Mouse (Mus musculus) bone marrow, adult 2 months (tissue): ENCODE measurements around the gene Syt9. TPM values are rescaled to one million over a fixed set of nuclear protein-coding genes. Genes with fewer than 3 reads are reported as not detected.

ENCODE experiments used
- H3K27ac ChIP-seq: fragments of 200-500 bp; 2 replicates; pipeline ENCODE4 v1.5.1; 2012; ENCODE audit warnings: low read depth, mild to moderate bottlenecking, control low read depth, inconsistent platforms, low read length; ENCODE audit not compliant: control insufficient read depth, poor library complexity, insufficient read depth
- H3K4me1 ChIP-seq: fragments of 200-500 bp; 2 replicates; pipeline ENCODE4 v1.6.1; 2011; ENCODE audit warnings: low read length; ENCODE audit not compliant: control insufficient read depth, insufficient read depth
- H3K4me3 ChIP-seq: fragments of 200-500 bp; replicated peaks from 2 replicates; pipeline ENCODE3; 2011; ENCODE audit warnings: mild to moderate bottlenecking, low read depth, low read length, control low read depth; ENCODE audit not compliant: control insufficient read depth
- CTCF ChIP-seq: fragments of 200-500 bp; IDR thresholded peaks from 2 replicates; pipeline ENCODE4 v1.5.1; 2011; ENCODE audit warnings: low read length, control low read depth; ENCODE audit not compliant: control insufficient read depth, insufficient read depth
- POLR2A ChIP-seq: fragments of 200-500 bp; IDR thresholded peaks from 2 replicates; pipeline ENCODE4 v1.6.1; 2011; ENCODE audit warnings: low read depth, mild to moderate bottlenecking, control low read depth, low read length, borderline replicate concordance; ENCODE audit not compliant: control insufficient read depth
- WGBS: fragments of 180-500 bp; shearing (Covaris S2); methylation state at CpG from one replicate; pipeline ENCODE4 v1.1.7; 2018; 5-methylcytosine and 5-hydroxymethylcytosine counted together
- polyA plus RNA-seq: library from polyadenylated mRNA; stranded (reverse); fragments of >200 nt; gene quantifications from 2 replicates; pipeline ENCODE4 v1.2.4, GENCODE M21; 2011; ENCODE audit warnings: low replicate concordance; ENCODE audit not compliant: missing spikeins, insufficient read depth, insufficient read length

Gene Syt9
- polyA plus RNA-seq, 1 experiment, result 2.5 TPM

DNA sequence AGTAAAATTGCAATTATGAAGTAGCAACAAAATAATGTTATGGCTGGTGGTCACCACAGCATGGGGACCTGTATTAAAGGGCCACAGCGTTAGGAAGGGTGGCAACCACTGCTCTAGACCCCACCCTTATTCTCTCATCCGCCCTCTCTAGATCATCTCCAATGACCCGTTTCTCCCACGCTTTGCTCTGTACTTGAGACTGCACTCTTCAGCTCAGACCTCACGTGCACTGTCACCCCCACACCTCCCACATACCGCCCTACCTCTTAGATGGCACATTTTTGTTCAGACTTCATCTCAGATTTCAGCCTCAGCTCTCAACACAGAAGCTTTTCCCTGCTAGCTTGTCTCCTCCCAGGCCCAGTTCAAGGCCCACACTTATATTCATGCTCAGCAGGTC, 150.9 kb downstream of the Syt9 start:
- Histone ChIP-seq H3K4me3 (no peak overlapping the region), H3K4me1 (no peaks in the 10 kb centered on the region), H3K27ac (no peak overlapping the region)
- TF ChIP-seq POLR2A (no peak), CTCF (no peak)
- WGBS, result 83% methylated on average over 6 of the region's 6 CpGs

DNA sequence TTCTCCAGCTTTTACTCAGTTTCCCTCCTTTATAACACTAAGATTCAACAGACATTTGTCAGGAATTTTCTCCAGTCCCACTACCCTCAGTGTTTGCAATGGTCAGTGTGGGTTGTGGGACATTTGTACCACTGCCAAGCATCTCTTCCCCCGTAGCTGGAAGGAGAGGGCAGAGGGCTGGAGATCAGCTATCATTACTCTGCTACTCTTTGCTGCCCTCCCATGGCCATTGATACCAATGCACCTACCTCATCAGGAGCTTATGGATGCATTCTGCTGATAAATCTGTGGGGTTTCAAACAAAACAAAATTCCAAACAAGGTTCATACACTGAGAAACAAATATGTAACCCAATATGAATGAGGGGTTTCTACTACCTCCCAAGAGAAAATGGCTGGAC, 155.8 kb downstream of the Syt9 start:
- 5% methylated on average over 1 of the region's 1 CpGs for WGBS
- Histone ChIP-seq H3K4me3 (no peak overlapping the region), H3K4me1 (no peaks in the 10 kb centered on the region), H3K27ac (no peak overlapping the region)
- peak; percentile 29; the same call in 1 of the 2 replicates for TF ChIP-seq CTCF
- TF ChIP-seq POLR2A, result no peak

DNA sequence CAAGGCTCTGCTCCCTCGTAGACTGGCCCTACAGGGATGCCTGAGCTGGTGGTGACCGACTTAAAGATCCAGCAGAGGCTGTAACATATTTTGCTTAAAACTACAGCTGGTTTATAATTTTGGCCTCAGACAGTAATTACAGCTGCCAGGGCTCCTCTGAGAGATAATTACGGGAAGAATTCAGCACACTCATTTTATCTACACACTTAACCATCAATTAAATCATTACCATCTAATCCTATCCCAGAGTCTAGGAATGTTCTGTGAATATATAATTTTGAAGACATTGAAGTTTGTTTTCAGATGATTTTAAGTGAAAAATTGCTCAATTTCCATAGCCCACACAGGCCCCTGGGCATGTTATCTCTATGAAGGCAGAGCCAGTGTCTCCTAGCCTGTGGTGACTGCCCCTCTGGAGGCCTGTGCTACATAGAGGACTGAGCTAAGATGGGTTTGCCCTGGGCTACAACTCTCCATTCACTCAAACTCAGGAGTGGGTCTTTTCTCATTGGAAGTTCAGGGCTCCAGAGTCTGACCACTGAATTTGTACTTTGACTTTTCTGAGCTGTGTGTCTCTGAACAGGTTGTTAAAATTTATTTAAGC, 157.7 kb downstream of the Syt9 start:
- Histone ChIP-seq H3K27ac (no peak overlapping the region), H3K4me1 (no peaks in the 10 kb centered on the region), H3K4me3 (no peak overlapping the region)
- TF ChIP-seq CTCF (no peak), POLR2A (no peak)
- WGBS, result 74% methylated on average over 3 of the region's 3 CpGs

DNA sequence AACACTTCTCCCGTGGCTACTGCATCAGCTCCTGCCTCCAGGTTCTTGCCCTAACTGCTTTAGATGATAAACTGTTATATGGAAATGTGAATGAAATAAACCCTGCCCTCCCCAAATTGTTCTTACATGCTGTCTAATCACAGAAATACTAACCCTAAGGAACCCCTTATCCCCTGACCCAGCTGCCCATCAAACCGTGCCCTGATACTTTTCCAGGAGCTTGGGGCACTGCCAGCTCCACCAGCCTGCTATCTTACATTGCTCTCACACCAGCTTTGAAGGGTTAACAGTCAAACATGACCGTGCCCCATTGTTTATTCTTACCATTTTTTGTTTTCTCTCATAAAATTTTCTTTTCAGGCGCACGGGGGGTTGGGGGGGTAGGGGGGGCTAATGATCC, 158.8 kb downstream of the Syt9 start:
- Histone ChIP-seq H3K4me3 (no peak overlapping the region), H3K4me1 (no peaks in the 10 kb centered on the region), H3K27ac (no peak overlapping the region)
- no peak for TF ChIP-seq POLR2A
- no peak for TF ChIP-seq CTCF
- WGBS, result 54% methylated on average over 5 of the region's 5 CpGs

DNA sequence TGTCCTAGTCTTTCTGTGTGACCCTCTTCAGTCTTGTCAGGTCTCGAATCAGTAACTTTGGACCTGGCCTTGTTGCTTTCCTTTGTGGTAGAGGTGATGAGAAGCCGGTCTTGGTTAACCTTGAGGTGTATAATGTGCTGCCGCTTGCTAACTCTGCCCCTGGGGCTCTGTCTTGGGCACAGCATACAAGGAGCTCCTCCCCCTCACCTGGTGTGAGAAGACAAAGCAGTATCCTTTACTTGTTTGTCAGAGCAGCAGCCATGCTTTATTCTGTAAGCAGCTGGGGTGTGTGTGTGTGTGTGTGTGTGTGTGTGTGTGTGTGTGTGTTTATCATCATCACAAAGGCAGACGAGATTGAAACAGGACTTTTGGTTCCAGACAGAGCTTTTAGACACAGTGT, 164.8 kb downstream of the Syt9 start:
- TF ChIP-seq CTCF, result no peak

DNA sequence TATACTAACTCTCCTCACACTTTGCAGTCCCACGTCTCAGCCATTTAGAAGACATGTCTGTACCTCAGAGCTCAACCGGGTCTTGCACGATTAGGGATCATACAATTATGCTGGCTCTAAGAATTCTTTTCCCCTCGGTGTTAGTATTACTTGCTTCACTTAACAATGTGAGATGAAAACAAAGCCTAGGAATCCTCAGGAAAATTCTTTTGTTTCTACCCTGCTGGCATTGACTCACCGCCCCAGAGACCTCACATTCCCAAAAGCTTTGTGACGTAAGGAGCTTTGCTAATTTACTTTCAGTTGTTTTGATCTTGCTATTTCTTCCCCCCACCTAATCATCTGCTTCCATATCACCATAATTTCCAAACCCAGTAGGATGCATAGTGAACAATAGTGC, 166.0 kb downstream of the Syt9 start:
- 78% methylated on average over 6 of the region's 6 CpGs for WGBS
- Histone ChIP-seq H3K4me3 (no peak overlapping the region), H3K27ac (no peak overlapping the region), H3K4me1 (no peaks in the 10 kb centered on the region)
- TF ChIP-seq POLR2A (no peak), CTCF (no peak)

More for the DNA sequence above, 164.8 kb downstream of the Syt9 start:
- 80% methylated on average over 4 of the region's 4 CpGs for WGBS
- Histone ChIP-seq H3K4me3 (no peak overlapping the region), H3K4me1 (no peaks in the 10 kb centered on the region), H3K27ac (no peak overlapping the region)

DNA sequence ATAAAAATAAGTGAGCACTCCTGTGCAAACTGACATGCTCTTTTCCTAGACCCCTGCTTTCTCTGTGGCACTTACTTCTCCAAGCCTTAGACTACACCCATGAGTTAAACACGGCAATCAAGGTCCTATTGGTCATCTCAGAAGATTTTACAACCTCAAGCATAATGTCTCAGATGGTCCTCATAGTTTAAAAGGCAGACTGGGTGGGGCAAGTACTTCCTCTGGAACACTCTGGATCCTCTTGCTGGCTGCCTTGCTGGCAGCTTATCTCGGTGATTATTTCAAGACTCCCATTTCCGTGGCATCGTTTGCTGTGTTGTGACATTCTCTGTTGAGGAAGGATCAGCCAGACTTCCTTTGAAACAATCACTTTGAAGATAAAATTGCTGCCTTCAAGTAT, 169.5 kb downstream of the Syt9 start:
- Histone ChIP-seq H3K4me3 (no peak overlapping the region), H3K27ac (no peak overlapping the region), H3K4me1 (no peaks in the 10 kb centered on the region)
- no peak for TF ChIP-seq POLR2A
- no peak for TF ChIP-seq CTCF
- 19% methylated on average over 4 of the region's 4 CpGs for WGBS

DNA sequence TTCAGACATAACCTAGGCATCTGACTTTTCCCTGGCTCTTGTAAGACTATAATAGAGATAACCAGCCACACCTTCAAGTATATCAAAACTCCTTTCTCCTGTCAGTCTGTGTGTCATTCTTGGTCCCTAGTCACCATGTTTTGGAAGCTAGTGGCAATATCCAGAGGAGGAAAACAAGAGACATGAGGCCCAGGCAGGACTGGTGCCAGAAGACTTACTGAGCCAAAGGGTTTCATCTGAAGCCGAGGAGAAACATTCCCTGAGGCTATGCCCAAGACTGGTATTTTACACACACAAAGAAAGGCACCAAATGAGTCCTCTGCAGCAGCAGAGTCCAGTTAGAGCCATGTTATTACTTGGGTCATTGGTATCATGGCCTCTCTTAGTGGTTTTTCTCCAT, 174.5 kb downstream of the Syt9 start:
- Histone ChIP-seq H3K27ac (no peak overlapping the region), H3K4me3 (no peak overlapping the region), H3K4me1 (no peaks in the 10 kb centered on the region)
- TF ChIP-seq CTCF (no peak), POLR2A (no peak)
- 72% methylated on average over 1 of the region's 1 CpGs for WGBS

DNA sequence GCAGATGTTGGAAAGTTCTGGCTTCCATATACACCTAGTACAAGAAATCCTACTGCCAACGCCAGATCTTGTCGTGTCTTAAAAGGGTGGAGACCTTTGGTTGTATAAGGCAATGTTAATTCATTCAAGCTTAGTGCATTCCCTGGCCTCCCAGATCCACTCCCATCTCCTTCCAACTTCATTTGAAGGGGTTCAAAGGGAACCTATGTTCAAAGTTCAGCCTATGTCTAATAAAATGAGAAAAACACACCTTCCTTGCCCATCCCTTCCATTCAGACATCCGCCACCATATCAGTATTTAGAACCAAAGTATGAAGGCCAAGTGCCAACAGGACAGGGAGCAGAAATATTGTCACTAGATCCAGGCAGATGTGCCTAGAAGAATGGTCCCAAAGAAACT, 177.3 kb downstream of the Syt9 start:
- Histone ChIP-seq H3K27ac (no peak overlapping the region), H3K4me1 (no peaks in the 10 kb centered on the region), H3K4me3 (no peak overlapping the region)
- WGBS, result 81% methylated on average over 3 of the region's 3 CpGs
- TF ChIP-seq POLR2A (no peak), CTCF (no peak)
